Mouse (Mus musculus): ENCODE results near the gene Baiap2. TPM values are rescaled to one million over a fixed set of nuclear protein-coding genes. Genes with fewer than 3 reads are reported as not detected.

Baiap2 gene
- total RNA-seq, 2 experiments from 2014 or later: 4.1 to 6.3 TPM

GRCm38 (mm10) chr11:120012702-120013101 is 70.1 kb downstream of the Baiap2 start:
- DNase-seq: no peak

GRCm38 (mm10) chr11:120013174-120013711 is 70.7 kb downstream of the Baiap2 start:
- DNase-seq: peak; percentile 83

- DNase-seq: no peak
Measured at GRCm38 (mm10) chr11:120014758-120015157, 72.2 kb downstream of the Baiap2 start.

DNA sequence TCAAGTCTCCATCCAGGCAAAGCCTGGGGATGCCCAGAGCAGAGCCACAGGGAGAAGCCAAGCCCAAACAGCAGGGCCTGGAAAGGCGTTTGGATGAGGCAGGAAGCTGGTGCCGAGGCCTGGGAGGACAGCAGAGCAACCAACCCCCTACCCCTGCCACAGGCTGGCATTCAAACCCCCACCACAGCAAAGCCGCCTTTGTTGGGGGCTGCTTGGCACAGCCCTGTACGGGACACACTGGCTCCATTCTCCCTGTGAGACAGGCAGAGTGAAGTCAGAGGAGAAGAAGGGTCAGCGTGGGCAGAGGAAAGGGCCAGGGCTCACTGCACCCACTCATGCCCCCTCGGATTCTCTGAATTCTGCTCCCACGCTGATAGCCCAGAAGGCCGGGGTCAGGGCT is 74.4 kb downstream of the Baiap2 start:
- DNase-seq: no peak

GRCm38 (mm10) chr11:120019542-120020440 is 77.2 kb downstream of the Baiap2 start:
- DNase-seq: no peak

DNA sequence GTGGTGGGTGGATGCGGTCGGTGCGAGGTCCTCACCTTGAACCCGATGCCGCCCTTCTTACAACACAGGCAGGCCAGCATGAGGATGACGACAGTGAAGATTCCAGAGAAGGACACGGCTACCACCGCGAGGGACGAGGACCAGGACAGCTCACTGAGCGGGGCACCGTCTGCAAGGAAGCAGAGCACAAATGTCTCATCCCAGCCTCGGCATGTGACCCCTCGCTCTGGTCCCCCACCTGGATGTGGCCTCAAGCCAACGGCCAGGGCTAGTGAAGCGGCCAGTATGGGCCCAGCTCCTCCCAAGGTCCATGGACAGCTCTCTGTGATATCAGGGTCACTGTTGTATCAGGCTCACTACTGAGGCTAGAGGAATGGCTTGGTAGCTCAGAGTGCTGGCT is 78.8 kb downstream of the Baiap2 start:
- DNase-seq: no peak

DNA sequence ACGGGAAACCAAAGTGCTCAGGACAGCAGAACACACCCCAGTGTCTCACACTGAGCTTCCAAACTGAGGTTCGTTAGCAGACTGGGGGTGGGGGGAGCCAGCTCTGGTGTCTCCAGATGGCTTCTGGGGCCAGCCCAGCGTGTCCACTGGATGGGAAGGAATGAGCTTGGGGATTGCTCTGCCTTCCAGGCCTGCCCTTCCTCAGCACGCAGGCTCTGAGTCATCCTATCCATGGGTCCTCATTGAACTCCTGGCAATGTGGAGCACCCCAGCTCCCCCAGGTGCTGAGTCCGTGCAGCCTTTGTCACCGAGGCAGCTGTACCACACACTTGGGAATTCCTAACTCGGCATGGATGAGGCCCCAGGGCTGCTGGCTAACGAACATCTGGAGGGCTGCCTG is 79.7 kb downstream of the Baiap2 start:
- no peak for DNase-seq

GRCm38 (mm10) chr11:120022841-120023240 is 80.3 kb downstream of the Baiap2 start:
- no peak for DNase-seq

GRCm38 (mm10) chr11:120026941-120027340 is 84.4 kb downstream of the Baiap2 start:
- no peak for DNase-seq

- DNase-seq: no peak
Measured at GRCm38 (mm10) chr11:120028319-120029092, 85.9 kb downstream of the Baiap2 start.

DNA sequence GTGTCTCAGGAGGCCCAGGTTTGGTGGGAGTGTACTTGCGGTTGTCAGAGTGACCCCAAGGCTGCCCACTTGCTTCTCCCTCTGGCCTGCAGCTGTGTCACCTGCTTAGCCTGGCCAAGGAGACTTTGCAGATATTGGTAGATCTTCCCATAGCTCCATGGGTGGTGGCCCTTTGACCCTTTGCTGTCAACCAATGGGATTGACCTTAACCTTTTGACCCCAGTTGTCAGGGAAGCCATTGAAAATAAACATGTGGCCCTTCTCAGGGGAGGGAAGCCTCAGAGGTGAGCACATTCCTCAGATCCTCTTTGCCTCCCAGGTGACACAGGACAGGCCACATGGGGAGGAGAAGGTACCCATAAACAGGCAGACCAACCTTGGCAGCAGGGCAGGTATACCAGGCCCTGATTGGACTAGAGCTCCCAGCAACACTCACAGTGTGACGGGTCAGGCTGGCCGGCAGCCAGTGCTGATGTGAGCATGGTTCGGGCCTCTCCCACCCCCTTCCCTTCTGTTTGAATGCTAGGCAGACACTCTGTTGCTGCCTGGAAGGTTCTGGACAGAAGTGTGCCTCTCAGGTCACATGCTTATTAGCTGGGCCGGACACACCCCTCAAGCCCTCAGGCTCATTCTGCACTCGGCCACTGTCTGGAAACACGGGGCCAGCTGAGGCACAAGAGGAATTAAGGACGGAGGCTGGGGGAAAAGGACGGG is 87.0 kb downstream of the Baiap2 start:
- no peak for DNase-seq

DNA sequence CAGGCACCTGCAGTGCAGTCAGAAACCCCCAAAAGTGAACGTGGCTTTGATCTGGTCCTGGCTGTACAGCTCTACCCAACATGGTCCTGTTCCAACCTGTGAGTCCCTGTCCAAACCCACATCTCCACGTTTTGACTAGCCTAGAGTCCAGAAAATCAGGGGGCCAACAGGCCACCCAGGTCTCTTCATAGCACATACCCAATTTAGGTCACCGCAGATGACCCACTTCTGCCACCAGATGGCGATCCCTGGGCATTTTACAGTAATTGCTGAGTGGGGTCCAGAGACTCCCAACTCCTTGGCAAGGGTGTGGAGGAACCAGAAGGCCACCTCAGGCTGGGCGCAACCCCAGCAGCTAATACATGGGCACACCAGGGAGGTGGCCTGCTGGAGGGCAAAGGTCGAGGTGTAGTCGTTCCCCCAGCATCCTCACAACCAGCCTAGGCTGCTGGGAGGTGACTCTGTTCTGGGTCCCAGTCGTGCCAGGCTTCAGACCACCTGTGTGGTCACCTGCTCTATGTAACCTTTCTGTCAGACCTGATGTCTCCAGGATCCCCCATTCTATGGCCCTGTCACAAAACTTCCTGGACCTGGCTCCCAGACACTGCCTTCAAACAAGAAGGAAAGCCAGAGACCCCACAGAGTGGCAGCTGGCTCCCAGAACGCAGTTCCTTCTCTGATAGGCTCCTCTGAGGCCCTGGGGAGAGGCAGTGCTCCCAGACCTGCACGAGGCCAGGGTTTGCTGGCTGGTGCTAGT is 87.8 kb downstream of the Baiap2 start:
- DNase-seq: no peak

GRCm38 (mm10) chr11:120032052-120032451 is 89.5 kb downstream of the Baiap2 start:
- no peak for DNase-seq

- DNase-seq: no peak
Measured at GRCm38 (mm10) chr11:120033473-120033872, 90.9 kb downstream of the Baiap2 start.

DNA sequence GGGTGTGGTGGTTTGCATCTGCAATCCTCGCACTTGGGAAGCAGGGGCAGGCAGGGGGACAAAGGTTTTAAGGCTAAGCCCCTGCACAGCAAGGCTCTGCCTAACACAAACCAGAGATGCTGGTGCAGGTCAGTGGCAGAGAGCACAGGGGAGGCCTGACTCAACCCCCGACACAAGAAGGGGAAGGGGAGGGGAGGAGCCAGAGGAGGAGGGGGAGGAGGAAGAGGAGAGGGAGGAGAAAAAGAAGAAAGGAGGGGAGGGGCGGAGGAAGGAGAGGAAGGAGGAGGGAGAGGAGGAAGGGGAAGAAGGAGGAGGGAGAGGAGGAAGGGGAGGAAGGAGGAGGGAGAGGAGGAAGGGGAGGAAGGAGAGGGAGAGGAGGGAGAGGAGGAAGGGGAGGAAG is 91.7 kb downstream of the Baiap2 start:
- no peak for DNase-seq

GRCm38 (mm10) chr11:120034762-120035161 is 92.2 kb downstream of the Baiap2 start:
- DNase-seq: no peak

GRCm38 (mm10) chr11:120039581-120039980 is 97.0 kb downstream of the Baiap2 start:
- DNase-seq: no peak

GRCm38 (mm10) chr11:120040440-120040839 is 97.9 kb downstream of the Baiap2 start:
- no peak for DNase-seq

DNA sequence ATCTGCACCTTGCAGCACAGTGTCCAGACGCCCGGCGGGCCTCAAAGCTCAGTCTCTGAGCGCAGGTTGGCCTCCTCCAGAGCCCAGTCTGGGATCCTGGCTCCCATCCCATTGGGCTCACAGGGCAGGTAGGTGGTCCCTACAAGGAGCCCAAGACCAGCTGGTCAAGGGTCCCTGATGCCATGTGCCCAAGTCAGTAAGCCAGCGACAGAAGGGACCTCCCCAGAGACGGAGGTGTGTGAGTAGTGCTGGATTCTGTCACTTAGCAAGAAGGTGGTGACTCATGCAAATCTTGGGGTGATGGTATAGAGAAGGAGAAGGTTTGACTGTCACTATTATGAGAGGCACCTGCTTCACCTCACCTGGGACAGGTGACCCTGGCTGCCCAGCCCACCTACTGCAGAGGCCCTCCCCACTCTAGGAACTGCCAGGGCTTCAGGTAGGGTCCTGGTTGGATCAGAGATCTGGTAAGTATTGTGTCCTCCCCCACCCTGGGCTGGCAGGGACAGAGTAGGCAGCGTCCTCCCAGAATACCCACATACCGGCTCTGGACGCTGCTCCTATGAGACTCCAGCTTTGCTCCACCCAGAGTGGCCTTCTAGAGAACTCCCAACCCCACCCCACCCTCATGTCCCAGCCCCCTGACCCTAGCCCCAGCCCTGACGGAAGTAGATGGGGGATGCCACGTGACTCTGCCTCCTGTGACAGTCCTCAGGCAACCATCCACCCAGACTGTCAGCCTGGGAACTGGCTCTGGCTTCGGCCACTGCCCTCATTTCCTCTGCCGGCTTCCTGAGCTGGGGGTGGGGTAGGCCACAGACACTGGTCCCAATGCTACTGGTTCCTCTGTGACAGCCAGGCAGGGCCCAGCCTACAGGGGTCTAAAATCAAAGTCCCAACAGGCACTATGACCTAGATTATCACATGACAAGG is 98.9 kb downstream of the Baiap2 start:
- no peak for DNase-seq

DNA sequence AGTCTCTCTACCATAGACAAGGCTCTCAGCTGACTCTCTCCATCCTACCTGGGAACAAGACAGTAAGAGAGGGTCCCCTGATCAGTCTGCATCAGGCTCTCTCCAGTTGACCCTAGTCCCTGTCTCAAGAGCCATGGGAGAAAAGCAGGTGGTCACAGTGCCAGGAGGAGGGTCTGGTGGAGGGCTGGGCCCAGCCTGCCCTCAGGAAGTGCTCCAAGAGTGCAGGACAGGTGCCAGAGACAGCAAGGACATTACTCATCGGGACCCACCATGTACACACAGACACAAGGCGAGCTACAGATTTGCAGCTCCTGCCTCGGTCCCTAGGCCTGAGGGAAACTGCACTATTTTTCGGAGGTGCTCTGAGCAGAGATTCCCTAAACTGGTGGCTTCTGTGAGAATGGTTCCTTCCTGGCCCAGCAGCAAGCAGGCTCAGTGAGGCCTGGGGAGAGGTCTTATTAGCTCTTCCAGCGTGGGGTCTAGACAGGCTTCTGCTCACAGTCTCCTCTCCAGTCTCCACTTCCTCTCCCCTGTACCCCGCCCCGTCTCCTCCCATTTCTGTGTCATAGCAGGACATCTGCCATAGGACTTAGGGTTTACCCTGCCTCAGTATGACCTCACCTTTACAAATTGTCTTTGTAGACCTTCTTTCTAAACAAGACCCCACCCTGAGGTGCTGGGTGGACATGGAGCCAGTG is 99.7 kb downstream of the Baiap2 start:
- no peak for DNase-seq

Measured in gastrocnemius, postnatal 10 days (tissue).